Mouse (Mus musculus): ENCODE measurements at regions not wholly inside any gene's neighbourhood (a gene's known extent, or its start where the extent isn't known, plus 50 kb on each side); places are given as distances from the start of the nearest gene placed in this dataset.

DNA sequence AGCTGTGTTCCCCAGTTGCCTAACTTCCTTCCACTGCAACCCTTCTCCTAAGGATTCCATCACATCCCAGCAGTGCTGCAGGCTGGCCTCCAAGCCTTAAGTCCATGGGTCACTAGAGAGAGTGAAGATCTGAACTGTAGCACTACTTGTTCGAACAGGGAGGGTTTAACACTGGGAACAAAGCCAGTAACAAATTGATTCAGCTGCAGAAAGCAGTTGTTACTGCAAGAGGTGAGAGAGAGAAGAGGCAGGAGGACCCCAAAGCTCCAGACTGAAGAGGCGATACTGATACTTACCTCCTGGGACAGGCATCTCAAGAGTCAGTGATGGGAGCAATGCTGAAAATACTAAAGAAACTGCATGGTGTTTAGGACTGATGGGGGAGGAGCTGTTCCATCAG lies 600.1 kb upstream of the Cdh5 start:
- no peak for DNase-seq (ENCODE audit: low spot score)

DNA sequence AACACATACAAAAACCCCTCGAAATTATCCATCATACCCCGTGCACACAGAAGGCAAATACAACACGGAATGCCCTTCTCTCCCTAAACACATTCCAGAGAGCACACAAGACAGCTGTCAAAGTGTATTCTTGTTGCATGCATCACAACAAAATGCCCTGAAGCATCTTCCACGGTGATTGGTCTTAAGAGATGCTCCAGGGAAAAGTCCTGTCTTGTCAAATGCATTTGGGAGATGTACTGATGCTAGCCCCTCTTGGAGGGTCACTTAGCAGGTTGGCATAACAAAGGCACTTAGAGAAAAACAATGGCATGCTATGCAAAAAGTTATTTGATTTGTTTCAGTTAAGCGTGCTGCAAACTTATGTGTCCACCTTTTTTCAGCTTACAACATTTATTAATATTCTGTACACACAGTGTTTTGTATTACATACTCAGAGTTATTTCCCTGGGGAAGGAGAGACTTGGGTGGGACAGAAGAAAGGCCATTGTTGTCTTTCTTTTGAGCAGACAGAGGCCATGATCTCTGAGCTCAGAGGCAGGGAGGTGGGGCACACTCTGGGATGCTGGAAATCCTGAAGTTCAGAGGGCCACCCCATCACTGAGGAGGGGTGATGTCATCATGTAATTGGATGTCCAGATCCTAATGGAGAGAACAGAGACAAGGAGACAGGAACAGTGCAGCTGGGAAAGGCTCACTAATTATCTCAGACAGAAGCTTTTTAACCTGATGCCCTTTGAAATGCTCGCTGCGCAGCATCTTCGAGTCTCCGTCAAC lies 598.2 kb upstream of the Cdh5 start:
- no peak for DNase-seq (ENCODE audit: low spot score)

- DNase-seq (ENCODE audit: low spot score), result no peak
These were observed 595.1 kb upstream of the Cdh5 start for GRCm38 (mm10) chr8:103506334-103506733.

DNA sequence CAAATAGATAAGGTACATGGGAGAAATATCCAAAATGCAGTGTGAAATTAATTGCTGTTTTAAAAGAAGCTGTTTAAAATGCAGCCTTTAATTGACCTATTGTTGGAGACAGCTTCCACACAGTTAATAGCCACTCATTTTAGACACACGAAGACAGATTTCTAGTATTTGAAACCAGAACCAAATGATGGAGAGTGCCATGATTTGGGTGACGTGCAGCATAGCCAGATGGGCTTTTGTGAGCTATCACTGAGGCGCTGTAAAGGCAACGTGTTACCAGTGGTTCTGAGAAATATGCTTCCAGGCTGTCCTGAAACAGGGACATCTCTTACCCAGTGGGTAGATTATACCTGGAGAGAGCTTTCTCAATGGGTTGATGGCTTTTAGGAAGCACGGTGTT lies 594.4 kb upstream of the Cdh5 start:
- DNase-seq (ENCODE audit: low spot score), result no peak

GRCm38 (mm10) chr8:103520141-103520866 lies 581.1 kb upstream of the Cdh5 start:
- DNase-seq (ENCODE audit: low spot score), result no peak

DNA sequence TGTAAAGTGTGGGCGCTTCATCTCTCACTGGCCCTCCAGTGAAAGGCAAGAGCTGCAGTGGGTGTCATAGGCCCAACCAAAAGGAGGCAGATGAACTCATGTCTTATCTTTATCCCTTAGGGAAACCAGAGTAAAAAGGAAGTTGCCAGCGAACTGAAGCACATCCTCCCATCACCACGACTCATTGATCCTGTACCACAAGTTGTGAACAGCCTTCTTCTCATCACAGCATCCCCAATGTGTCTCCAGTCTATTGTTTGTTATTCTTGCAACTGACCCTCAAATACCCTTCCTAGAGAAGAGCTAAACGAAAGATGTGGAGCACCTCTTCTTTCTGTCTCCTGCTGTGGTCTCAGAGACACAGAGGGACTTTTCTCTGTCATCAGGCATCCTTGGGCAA lies 570.5 kb upstream of the Cdh5 start:
- DNase-seq (ENCODE audit: low spot score), result no peak

DNA sequence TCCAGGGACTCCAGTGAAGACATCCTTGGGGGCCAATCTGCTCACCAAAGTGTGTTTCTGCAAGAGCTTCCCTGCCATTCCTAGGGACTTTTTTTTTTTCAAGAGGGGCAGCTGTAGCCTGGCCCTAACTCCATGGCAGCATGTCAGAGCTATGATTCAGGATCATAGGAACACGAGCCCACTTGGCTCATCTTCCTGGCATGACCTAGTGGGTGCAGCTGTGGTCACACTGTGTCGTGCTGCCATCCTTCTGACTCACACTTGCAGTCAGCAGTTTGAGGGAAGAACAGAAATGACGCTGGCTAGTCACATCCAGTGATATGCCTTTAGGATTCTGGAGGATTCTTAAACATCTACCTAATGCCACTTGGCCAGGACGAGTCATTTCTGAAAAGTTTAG lies 566.5 kb upstream of the Cdh5 start:
- DNase-seq (ENCODE audit: low spot score), result no peak

DNA sequence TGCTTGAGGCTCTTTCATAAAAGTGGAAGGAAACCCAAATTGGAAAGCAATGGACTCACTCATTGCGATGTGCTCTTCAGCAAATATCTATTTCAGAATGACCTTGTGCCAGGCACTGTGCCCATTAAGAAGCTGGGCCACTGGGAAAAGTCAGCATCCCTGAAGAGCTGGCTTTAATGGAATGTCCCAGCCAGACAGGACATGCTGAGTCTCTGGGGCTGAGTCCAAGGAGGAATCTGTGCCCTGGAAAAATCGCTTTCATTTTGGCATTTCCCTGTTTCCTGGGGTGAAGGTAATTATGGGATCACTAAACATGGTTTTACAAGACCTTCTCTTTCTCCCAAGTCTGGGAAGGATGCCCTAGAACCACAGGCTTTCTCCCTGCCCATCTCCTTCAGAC lies 564.6 kb upstream of the Cdh5 start:
- DNase-seq (ENCODE audit: low spot score), result no peak

DNA sequence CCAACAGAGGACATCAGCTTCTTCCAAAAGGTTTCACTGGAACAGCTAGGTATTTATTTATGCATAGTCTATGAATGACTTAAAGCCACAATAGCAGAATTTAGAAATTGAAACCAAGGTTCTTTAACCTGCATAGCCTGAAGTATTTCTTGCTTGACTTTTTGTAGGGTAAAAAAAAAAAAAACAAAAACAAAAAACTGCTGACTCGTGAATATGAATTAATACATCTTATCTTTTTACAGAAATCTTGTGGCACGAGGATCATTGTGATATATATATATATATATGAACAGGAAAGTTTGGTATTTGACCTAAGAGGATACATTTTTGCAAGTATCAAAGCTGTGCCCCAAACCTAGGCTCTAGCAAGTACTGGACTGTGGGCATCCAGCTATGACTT lies 559.5 kb upstream of the Cdh5 start:
- DNase-seq (ENCODE audit: low spot score), result no peak

GRCm38 (mm10) chr8:103551916-103552535 lies 549.4 kb upstream of the Cdh5 start:
- no peak for DNase-seq (ENCODE audit: low spot score)

- no peak for DNase-seq (ENCODE audit: low spot score)
These were observed 539.8 kb upstream of the Cdh5 start for GRCm38 (mm10) chr8:103561606-103562005.

- DNase-seq (ENCODE audit: low spot score), result no peak
These were observed 530.5 kb upstream of the Cdh5 start for GRCm38 (mm10) chr8:103570864-103571425.

- no peak for DNase-seq (ENCODE audit: low spot score)
These were observed 524.3 kb upstream of the Cdh5 start for GRCm38 (mm10) chr8:103577147-103577546.

DNA sequence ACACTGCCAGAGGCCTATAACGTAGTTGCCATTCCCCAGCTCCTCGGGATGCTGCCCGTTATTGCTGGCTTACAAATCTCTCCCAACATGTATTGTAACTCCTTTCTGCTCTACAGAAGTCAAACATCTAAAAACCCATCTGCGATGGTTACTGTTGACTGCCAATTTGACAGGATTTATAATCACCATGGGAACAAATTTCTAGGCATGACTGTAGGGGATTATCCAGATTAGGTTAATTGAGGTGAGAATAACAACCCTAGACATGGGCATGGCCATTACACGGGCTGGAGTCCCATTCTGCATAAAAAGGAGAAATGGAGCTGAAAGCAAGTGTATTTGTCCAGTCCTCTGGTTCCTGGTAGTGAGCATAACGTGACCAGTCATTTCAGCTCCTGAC lies 523.4 kb upstream of the Cdh5 start:
- DNase-seq (ENCODE audit: low spot score), result no peak

DNA sequence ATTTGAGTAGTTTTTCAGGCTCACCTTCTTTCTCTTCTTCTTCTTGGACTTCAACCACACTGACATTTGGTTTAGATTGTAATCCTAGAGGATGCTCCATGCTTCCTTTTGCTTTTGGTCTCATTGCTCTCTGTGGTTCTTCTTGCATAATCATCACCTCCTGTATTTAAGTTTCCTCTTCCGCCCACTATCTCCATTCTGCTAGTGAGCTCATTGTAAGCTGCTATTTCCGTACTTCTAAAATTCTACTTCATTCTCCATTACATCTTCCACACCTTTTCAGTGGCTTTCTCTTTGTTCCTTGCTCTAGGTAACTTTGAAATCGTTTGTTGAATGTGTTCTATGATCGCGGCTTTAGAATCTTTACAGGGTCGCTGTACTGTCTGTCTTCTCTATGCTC lies 493.1 kb upstream of the Cdh5 start:
- no peak for DNase-seq (ENCODE audit: low spot score)

- DNase-seq (ENCODE audit: low spot score), result no peak
These were observed 477.5 kb upstream of the Cdh5 start for GRCm38 (mm10) chr8:103623781-103624434.

- DNase-seq (ENCODE audit: low spot score), result no peak
These were observed 476.1 kb upstream of the Cdh5 start for GRCm38 (mm10) chr8:103625166-103625890.

DNA sequence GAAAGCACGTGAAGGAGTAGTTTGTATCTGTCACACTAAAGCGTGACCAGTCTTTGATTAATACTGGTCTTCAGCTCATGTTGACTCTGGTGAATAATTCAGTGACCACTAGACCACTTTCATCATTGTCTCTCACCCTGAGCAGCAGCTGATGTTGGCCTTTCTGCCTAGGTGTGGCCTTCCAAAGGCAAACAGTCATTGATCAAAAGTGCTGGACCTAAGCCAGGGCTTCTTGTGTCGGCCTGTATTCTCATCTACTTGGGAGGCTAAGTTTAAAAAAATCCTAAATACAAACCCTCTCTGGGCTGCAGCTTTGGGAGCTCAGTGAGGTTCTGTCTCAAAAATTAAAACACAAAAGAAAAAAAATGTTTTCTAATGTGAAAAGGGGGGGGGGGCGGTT lies 475.0 kb upstream of the Cdh5 start:
- no peak for DNase-seq (ENCODE audit: low spot score)

GRCm38 (mm10) chr8:103632543-103632942 lies 468.9 kb upstream of the Cdh5 start:
- no peak for DNase-seq (ENCODE audit: low spot score)

DNA sequence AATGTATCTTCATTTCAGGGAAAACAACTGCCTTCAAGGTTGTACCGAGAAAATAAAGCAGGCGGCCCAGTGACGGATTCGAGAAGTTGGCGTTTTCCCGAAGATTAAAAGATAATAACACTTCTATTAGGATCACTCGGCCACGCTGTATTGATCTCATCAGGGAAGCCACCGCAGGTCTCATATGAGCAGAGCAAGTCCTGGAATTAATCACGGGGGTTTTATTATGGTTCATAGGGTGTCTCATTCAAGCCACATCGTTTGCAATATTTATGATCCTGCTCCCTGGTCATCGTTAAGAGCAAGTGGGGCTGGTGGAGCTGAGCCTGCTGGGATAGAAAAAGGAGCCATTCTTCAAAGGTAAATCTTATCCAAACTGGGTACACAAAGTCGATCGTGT lies 466.5 kb upstream of the Cdh5 start:
- no peak for DNase-seq (ENCODE audit: low spot score)

GRCm38 (mm10) chr8:103643621-103644020 lies 457.8 kb upstream of the Cdh5 start:
- DNase-seq (ENCODE audit: low spot score), result no peak

- DNase-seq (ENCODE audit: low spot score), result no peak
These were observed 457.3 kb upstream of the Cdh5 start for GRCm38 (mm10) chr8:103644106-103644505.
